Mouse (Mus musculus): Measurements from ENCODE around the gene Pfkl.
A peak's percentile ranks its signal among the peaks of the same experiment; 100 is the strongest.
"Not testable (repeated sequence)": the region's sequence is repeated elsewhere in the genome, so short reads cannot be mapped to it uniquely, and the experiment has no call there.

The Pfkl gene

GRCm38 (mm10) chr10:78009945-78010293 is at the start of gene Pfkl:
Gene Pfkl, minus strand, starts transcription at chr10:78010083.
- DNase-seq = no peak

GRCm38 (mm10) chr10:78057056-78057455 is 47.2 kb upstream of the Pfkl start:
- no peak for DNase-seq

GRCm38 (mm10) chr10:78054633-78055565 is 45.0 kb upstream of the Pfkl start:
- peak; percentile 50 to 65 for DNase-seq

- no peak for DNase-seq
Observed at GRCm38 (mm10) chr10:78049519-78050035, 39.7 kb upstream of the Pfkl start.

- DNase-seq = no peak
Observed at GRCm38 (mm10) chr10:78048061-78048730, 38.3 kb upstream of the Pfkl start.

GRCm38 (mm10) chr10:78046388-78046787 is 36.5 kb upstream of the Pfkl start:
- DNase-seq = no peak

- DNase-seq = no peak
Observed at GRCm38 (mm10) chr10:78044531-78044930, 34.6 kb upstream of the Pfkl start.

GRCm38 (mm10) chr10:78043406-78043836 is 33.5 kb upstream of the Pfkl start, which contains the start of gene Aire:
Gene Aire, minus strand, starts transcription at chr10:78043610.
- DNase-seq = peak; percentile 64 to 70

GRCm38 (mm10) chr10:78042697-78043405 is 33.0 kb upstream of the Pfkl start:
- DNase-seq = no peak

GRCm38 (mm10) chr10:78042096-78042495 is 32.2 kb upstream of the Pfkl start:
- DNase-seq = no peak

- no peak for DNase-seq
Observed at GRCm38 (mm10) chr10:78041647-78042046, 31.8 kb upstream of the Pfkl start, which contains the start of gene Dnmt3l. Gene Dnmt3l, plus strand, starts transcription at chr10:78041947.

- no peak for DNase-seq
Observed at GRCm38 (mm10) chr10:78037139-78037538, 27.3 kb upstream of the Pfkl start.

GRCm38 (mm10) chr10:78031987-78032386 is 22.1 kb upstream of the Pfkl start:
- no peak for DNase-seq

- no peak for DNase-seq
Observed at GRCm38 (mm10) chr10:78029080-78029479, 19.2 kb upstream of the Pfkl start.

- DNase-seq = peak; percentile 60 to 63
Observed at GRCm38 (mm10) chr10:78028129-78028528, 18.2 kb upstream of the Pfkl start.

GRCm38 (mm10) chr10:78025453-78025852 is 15.6 kb upstream of the Pfkl start:
- not testable (repeated sequence) for DNase-seq

GRCm38 (mm10) chr10:78019984-78020383 is 10.1 kb upstream of the Pfkl start:
- DNase-seq = not testable (repeated sequence)

GRCm38 (mm10) chr10:78019291-78019690 is 9.4 kb upstream of the Pfkl start:
- DNase-seq = no peak

GRCm38 (mm10) chr10:78018797-78019203 is 8.9 kb upstream of the Pfkl start:
- DNase-seq = peak; percentile 52 to 56

GRCm38 (mm10) chr10:78016366-78016765 is 6.5 kb upstream of the Pfkl start:
- DNase-seq = no peak

GRCm38 (mm10) chr10:78015489-78015888 is 5.6 kb upstream of the Pfkl start:
- DNase-seq = no peak

- DNase-seq = no peak
Observed at GRCm38 (mm10) chr10:78012661-78013495, 3.0 kb upstream of the Pfkl start.
